Mouse (Mus musculus): ENCODE measurements at regions not wholly inside any gene's neighbourhood (a gene's known extent, or its start where the extent isn't known, plus 50 kb on each side); places are given as distances from the start of the nearest gene placed in this dataset.

DNA sequence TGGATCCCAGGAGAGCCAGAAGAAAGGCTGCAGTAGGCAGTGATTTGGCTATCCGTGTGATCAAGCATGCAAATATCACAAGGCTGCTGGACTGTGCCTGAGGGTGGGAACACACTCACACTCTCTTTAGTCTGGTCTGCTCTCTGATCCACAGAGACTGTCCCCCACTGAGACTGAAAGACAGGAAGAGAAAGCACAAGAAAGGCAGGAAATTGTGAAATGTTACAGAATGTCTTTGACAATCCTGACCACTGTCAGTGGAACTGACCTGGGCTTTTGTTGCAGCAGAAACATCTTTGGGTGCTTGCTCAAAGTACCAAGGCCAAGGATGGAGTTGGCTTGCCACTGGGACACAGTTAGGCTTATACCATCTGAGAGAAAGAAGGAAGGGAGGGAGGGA is 52.3 kb upstream of the Gpd2 start:
- intact Hi-C loops (cut with DNase I): loop anchor here (10.0 kb wide), 1 partner anchor 50 kb away; the partner anchor contains the start of gene Gpd2

GRCm38 (mm10) chr2:57183108-57183507 is 54.3 kb upstream of the Gpd2 start:
- intact Hi-C loops (cut with DNase I): loop anchor here (2.0 to 10.0 kb wide), 2 partner anchors 52 to 66 kb away; partner anchors contain the start of gene Gpd2

DNA sequence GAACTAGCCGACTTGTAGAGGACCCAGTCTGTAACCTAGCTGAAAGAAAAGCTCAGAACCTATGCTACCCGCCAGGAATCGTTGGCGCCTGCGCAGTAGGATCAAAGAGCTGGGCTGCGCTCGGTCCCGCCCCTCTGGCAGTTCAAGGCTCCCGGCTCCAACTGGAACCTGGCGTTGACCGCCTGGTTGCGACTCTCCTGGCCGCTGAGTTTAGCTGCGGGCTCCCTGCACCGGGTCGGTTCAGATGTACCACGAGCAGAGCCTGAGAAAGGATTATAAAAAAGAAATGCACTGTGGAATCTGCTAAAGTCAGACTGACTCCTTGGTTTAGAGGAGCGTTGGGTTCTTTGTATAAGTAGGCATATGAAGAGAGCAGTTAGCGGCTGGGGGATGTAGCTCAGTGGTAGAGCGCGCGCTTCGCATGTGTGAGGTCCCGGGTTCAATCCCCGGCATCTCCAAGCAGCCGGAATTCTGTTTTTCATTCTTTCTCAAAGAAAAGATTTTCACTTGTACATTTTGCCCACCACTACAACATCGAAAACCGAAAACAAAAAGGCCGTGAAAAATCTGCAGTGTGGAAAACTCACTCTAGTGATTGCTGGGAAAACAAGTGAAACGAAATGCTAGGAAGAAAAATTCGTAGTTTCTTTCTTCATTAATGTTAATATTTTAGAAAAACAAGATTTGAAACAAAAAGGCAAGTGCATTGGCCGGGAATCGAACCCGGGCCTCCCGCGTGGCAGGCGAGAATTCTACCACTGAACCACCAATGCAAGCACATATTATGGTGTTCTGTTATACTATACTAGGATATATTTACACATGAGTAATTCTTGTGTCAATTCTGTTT is 55.5 kb upstream of the Gpd2 start:
- intact Hi-C loops (cut with DNase I): loop anchor here (2.0 to 10.0 kb wide), 2 partner anchors 53 to 65 kb away; partner anchors contain the start of gene Gpd2

DNA sequence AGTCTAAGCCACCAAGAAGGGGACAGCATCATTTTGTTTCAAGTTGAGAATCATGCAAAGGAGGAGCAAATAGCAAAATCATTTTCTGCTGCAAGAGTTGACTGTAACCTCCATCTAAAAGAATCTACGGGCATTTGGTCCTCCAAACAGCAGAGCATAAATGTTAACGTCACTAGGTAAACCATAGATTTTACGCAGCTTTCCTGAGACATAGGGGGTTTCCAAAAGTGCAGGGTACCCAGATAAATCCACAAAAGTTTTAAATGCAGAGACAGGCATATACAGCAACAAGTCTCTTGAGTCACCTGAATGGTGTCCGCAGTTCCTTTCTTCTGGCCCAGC is 56.1 kb upstream of the Gpd2 start:
- intact Hi-C loops (cut with DNase I): loop anchor here (10.0 kb wide), 1 partner anchor 53 kb away; the partner anchor contains the start of gene Gpd2

- intact Hi-C loops (cut with DNase I): no loop called here
These were observed 54.3 kb upstream of the Nr4a2 start for GRCm38 (mm10) chr2:57178056-57178455.

DNA sequence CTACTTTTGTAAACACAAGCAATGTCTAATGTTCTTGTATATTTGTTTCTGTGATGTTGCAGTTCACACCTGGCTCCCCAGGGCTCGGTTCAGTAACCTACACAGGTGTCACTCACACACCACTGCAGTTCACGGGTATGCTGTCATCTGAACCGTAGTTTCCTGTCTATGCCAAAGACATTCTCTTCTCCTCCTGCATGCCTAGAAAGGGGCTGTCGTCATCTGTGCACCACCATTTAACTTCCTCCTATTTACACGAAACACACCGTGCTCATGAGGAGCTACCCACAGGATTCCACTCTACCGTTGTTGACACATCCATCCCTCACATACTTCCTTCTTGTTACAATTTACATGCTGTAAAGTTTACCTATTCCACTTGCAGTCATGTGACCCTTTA is 52.7 kb upstream of the Nr4a2 start:
- intact Hi-C loops (cut with DNase I): no loop called here

DNA sequence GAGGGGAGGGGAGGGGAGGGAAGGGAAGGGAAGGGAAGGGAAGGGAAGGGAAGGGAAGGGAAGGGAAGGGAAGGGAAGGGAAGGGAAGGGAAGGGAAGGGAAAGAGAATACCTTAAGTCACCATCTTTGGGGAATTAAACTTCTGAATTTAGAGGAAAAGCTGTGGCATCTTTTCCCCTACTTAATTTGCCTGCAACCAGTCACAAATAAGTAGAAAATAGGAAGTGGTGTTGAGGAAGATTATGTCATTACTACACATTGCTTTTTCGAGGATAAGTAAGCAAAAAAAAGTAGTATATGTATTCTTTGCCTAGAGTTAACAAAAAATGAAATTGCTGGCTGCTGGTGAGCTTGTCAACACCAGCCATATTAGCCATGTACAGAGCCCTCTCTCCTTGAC is 51.4 kb upstream of the Nr4a2 start:
- intact Hi-C loops (cut with DNase I): no loop called here

Data from adrenal gland (tissue).